Mouse (Mus musculus): ENCODE results near the gene Ildr1.

The Ildr1 gene

GRCm38 (mm10) chr16:36700484-36700883 lies 6.7 kb downstream of the Ildr1 start:
- no peak for DNase-seq (ENCODE audit: low spot score in 2 of 2)

DNA sequence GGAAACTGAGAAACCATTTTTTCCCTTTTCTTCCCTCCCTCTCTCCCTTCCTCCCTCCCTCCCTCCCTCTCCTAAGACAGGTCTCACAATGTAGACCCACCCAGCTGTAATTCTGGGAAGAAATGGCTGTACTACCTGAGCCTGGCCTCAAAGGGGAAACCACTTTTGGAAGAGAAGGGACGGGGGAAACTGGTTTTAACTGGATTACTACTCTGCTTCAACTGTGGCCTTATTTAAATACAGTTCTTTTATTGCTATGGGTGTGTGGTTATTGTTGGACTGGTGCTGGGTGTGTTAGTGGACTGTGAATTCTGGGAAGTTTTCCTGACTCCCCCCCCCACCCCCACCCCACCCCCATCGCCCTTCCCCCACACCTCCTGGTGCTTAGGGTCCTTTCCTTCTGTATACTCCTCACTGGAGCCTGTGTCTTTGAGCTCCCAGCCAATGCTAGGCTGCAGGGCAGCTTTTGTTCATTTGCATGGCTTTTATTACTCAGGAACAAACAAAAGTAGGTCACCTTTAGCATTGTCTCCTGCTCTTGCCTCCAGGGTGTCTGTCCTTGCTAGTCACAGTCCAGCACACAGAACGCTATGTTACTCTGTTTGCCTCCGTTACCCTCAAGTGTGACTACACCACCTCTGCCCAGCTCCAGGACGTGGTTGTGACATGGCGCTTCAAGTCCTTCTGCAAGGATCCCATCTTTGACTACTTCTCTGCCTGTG lies 14.1 kb downstream of the Ildr1 start:
- DNase-seq (ENCODE audit: low spot score in 2 of 2) = no peak

DNA sequence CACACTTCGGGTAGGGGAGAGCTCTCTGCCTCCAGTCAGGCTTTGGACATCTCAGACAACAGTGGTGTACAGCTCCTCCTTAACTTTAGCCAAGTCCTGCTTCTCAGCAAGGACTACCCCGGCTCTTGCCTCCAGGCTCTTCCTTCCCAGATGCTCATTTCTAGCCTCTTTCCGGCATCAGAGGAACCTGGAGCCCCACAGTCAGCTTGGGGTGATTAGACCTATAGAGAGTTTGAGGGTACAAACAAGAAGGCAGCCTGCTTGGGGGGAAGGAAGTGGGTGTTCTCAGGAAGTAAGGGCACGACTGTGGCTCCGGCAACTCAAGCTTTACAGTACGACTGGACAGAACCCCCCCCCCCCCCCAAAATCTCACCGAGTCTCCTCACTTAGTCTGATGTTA lies 15.0 kb downstream of the Ildr1 start:
- DNase-seq (ENCODE audit: low spot score in 2 of 2) = peak; percentile 12 to 44

DNA sequence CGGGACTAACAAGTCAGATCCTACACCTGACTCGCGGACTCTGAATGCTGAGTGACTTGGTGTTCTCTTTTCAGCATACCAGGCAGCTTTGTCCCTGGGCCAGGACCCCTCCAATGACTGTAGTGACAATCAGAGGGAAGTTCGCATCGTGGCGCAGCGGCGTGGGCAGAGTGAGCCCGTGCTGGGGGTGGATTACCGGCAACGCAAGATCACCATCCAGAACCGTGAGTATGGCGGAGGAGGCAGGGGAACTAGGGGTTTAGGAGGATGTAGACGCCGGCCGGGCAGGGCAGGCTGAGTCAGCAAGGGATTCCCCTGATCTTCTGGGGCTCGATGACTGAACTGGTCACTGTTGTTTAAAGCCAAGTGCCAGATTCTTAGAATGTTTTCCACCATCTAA lies 15.6 kb downstream of the Ildr1 start:
- peak; percentile 45 to 83 for DNase-seq (ENCODE audit: low spot score in 2 of 2)

DNA sequence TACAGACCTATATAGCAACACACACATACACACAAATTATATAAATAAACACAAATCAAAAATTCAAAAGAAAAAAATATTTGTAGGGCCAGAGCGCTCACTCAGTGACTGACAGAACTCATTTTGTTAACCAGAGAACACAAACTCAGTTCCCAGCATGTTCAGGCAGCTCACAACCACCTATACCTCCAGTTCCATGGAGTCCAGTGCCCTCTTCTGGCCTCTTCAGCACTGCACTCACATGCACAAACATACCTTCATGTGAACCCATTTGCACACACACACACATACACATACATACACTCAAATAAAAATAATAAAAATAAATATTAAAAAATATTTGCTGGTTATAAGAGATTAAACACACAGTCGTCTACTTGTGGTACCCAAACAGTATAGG lies 17.0 kb downstream of the Ildr1 start:
- peak in 1 of 2 experiments; percentile 47 for DNase-seq (ENCODE audit: low spot score in 2 of 2)

DNA sequence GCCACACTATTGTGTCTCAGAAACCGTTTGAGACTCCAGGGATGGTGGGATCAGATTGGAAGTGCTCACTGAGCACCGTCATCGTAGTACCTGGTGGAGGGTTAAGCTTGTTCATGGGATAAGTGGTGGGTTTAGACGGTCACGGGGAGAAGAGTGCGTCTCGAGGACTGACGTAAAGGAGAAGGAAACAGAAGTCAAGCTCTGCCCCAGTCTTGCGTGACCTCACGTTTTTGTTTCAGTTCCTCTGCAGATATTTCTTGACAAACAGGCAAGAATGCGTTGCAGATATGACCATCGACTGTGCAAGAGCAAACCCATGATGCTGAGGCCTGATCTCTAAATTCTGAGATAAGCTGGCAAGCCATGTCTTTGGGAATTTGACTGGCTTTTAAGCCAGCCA lies 18.0 kb downstream of the Ildr1 start:
- DNase-seq (ENCODE audit: low spot score in 2 of 2) = peak in 1 of 2 experiments; percentile 84

DNA sequence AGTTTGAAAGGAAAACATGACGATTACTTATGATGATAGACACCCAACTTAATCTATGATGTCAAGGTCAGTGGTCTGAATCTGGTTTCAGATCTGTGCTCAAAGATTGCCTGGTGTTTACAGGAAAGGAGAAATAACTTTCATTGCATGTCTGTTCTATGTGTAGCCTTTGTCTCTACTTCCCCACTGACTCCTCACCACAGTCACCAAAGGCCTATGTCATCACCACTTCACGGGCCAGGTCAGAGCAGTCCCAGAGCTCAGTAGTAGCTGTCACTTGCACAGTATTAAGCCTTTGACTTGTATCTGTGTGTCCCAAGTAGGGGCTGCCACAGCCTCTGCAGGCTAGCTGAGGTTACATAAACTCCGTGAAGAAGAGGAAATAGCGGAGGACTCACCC lies 23.7 kb downstream of the Ildr1 start:
- peak in 1 of 2 experiments; percentile 64 for DNase-seq (ENCODE audit: low spot score in 2 of 2)

GRCm38 (mm10) chr16:36718637-36719036 lies 24.9 kb downstream of the Ildr1 start:
- DNase-seq (ENCODE audit: low spot score in 2 of 2) = peak in 1 of 2 experiments; percentile 25

DNA sequence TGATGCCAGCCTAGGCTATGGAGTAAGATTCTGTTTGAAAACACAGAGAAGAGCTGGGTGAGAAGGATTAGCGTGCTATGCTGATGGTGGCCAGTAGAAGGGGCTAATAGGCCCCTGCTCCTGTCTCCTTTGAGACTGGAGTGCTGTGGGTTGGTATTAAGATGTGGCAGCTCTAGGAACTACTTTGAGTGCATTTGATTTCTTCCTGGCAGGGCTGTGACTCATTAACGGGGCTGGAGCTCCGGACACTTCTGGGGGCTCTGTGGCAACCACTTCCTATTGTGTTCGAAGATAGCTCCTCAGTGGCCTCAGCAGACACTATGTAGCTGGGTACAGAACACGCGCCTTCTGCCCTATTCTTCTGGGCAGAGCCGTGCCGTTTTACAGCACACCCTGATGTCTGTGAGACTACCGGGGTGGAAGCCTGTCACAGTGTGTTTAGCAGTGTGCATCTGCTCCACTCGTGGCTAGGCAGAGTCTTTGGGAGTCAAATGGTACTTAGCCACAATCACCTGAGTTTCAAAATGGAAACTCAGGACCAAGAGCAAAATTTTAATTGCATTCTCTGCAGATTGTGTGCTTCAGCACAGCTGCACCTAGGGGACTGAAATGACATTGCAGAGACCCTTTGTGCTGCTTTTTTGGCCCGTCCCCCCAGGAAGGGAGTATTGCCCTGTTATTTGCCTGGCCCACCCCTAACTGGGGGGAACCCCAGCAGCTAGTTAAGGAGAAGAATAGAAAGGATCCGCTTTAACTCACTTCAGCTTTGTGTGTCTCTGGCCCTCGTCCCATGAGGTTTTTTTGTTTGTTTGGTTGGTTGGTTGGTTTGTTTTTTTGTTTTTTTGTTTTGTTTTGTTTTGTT lies 26.6 kb downstream of the Ildr1 start:
- DNase-seq (ENCODE audit: low spot score in 2 of 2) = peak; percentile 11 to 47

- DNase-seq (ENCODE audit: low spot score in 2 of 2) = no peak
Measured at GRCm38 (mm10) chr16:36722739-36723138, 29.0 kb downstream of the Ildr1 start.

GRCm38 (mm10) chr16:36723880-36724443 lies 30.2 kb downstream of the Ildr1 start:
- peak in 1 of 2 experiments; percentile 43 for DNase-seq (ENCODE audit: low spot score in 2 of 2)

DNA sequence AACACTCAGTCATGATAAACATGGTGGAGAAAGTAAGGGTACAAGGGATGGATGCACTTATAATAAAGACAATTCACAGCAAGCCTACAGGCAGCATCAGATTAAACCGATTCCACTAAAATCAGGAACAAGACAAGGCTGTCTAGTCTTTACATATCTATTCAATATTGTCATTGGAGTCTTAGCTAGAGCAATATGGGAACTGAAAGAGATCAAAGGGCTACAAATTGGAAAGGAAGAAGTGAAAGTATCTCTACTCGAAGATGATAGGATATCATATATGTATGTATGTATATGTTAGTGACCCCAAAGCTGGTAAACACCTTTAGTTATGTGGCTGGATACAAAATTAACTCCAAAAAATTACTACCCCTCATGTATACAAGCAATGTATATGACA lies 35.2 kb downstream of the Ildr1 start:
- DNase-seq (ENCODE audit: low spot score in 2 of 2) = no peak

GRCm38 (mm10) chr16:36732572-36732971 lies 38.8 kb downstream of the Ildr1 start:
- DNase-seq (ENCODE audit: low spot score in 2 of 2) = no peak

DNA sequence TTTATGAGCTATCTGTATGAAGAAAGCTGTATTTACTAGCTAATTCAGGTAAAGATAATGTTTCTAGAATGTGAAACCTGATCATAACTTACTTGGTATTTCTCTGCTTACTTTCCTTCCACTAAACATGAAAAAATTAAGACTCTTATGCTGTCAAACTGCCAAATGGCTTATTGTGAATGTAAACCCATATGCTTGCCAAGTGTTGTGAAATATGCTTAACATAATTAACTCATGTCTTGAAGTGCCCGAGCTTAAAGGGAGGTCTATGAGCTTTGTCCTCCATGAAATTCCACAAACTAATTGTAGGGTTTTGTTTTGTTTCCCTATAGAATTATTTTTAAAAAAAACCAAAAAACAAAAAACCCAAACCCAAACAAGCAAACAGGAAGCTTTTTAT lies 40.0 kb downstream of the Ildr1 start:
- DNase-seq (ENCODE audit: low spot score in 2 of 2) = no peak

GRCm38 (mm10) chr16:36735421-36735820 lies 41.6 kb downstream of the Ildr1 start:
- no peak for DNase-seq (ENCODE audit: low spot score in 2 of 2)

- no peak for DNase-seq (ENCODE audit: low spot score in 2 of 2)
Measured at GRCm38 (mm10) chr16:36739404-36739930, 45.7 kb downstream of the Ildr1 start.

DNA sequence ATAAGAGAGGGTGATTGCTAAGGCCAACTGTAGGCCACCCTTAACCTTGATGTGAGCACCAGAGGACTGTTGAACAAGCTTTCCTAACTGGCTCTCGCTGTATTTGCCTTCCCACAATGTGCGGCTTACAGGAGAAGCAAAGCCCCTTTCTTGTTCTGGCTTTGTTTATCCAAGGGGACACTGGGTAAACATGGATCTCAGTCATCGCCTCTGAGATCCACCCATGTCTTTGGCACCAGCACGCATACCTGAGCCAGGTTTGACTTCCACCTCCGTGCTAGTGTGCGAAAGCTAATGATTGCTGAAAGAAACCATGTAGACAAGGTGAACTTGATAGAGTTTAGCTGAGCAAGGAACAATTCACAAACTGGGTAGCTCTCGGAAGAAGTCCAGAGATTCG lies 49.8 kb downstream of the Ildr1 start:
- DNase-seq (ENCODE audit: low spot score in 2 of 2) = no peak

- no peak for DNase-seq (ENCODE audit: low spot score in 2 of 2)
Measured at GRCm38 (mm10) chr16:36747068-36747467, 53.3 kb downstream of the Ildr1 start.

GRCm38 (mm10) chr16:36747767-36748166 lies 54.0 kb downstream of the Ildr1 start:
- DNase-seq (ENCODE audit: low spot score in 2 of 2) = no peak

DNA sequence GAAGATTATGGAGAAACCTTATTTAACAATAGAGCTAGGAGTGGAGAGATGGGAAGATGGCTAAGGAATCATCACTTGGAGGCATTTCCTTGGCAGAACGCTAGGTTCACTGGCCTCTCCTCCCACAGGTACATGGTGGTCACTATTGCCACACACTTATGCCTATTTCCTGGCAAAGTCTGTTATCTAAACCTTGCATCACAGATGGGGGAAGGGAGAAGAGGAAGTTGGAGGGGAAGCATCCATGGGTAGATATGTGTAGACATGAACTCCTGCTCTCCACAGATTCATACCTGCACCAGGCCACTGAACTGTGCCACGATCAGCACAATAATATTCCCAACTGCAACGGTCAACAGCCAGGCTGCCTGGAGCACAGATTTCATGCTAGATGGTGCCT lies 58.2 kb downstream of the Ildr1 start:
- no peak for DNase-seq (ENCODE audit: low spot score in 2 of 2)

DNA sequence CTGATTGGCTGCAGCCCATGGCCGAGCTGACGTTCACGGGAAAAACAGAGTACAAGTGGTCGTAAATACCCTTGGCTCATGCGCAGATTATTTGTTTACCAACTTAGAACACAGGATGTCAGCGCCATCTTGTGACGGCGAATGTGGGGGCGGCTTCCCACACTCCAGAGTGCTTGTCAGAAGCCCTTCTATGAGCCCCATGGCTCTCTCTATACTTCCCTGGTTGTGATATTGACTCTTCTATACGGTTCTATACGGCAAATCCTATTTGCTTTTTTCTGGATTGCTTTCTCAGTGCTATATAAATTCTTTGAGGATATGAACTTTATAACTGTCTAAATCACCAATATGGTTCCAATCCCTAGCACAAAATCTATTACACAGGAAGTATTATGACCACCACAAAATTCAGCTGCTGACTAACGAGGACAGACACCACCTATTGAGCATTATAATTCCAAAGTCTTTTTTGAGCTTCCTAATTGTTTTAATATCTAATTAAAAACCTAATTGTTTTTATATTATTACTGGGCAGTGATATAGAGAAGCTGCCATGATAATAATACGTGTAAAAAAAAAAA lies 76.5 kb downstream of the Ildr1 start:
- DNase-seq (ENCODE audit: low spot score in 2 of 2) = peak; percentile 28 to 36

- DNase-seq (ENCODE audit: low spot score in 2 of 2) = no peak
Measured at GRCm38 (mm10) chr16:36770830-36771229, 77.1 kb downstream of the Ildr1 start.
